Mouse (Mus musculus) spleen, postnatal 4 days (tissue): ENCODE data around the gene Map2k3.
"Not testable (repeated sequence)": the region's sequence is repeated elsewhere in the genome, so short reads cannot be mapped to it uniquely, and the experiment has no call there.

Source experiments
- DNase-seq, 2 experiments: peaks; one replicate each; pipeline ENCODE4 v3.0.0; 2022; ENCODE audit warnings: low spot score in 2 of 2

Map2k3 gene

GRCm38 (mm10) chr11:60931869-60932481 is at the start of gene Map2k3:
Gene Map2k3, plus strand, starts transcription at chr11:60932033.
- peak; percentile 98 for DNase-seq

- no peak for DNase-seq
Measured at GRCm38 (mm10) chr11:60882386-60882785, 49.4 kb upstream of the Map2k3 start.

- not testable (repeated sequence) for DNase-seq
Measured at GRCm38 (mm10) chr11:60886986-60887385, 44.8 kb upstream of the Map2k3 start.

- DNase-seq = no peak
Measured at GRCm38 (mm10) chr11:60889861-60890260, 42.0 kb upstream of the Map2k3 start.

GRCm38 (mm10) chr11:60890286-60890685 is 41.5 kb upstream of the Map2k3 start:
- DNase-seq = no peak

- no peak for DNase-seq
Measured at GRCm38 (mm10) chr11:60890744-60891143, 41.1 kb upstream of the Map2k3 start.

GRCm38 (mm10) chr11:60895915-60896314 is 35.9 kb upstream of the Map2k3 start:
- no peak for DNase-seq

GRCm38 (mm10) chr11:60902001-60902400 is 29.8 kb upstream of the Map2k3 start:
- no peak for DNase-seq

- DNase-seq = no peak
Measured at GRCm38 (mm10) chr11:60902486-60902885, 29.3 kb upstream of the Map2k3 start.

- no peak for DNase-seq
Measured at GRCm38 (mm10) chr11:60903661-60904061, 28.2 kb upstream of the Map2k3 start.

GRCm38 (mm10) chr11:60905407-60906120 is 26.3 kb upstream of the Map2k3 start:
- DNase-seq = no peak

- no peak for DNase-seq
Measured at GRCm38 (mm10) chr11:60906449-60906848, 25.4 kb upstream of the Map2k3 start.

- no peak for DNase-seq
Measured at GRCm38 (mm10) chr11:60908073-60908472, 23.8 kb upstream of the Map2k3 start.

- no peak for DNase-seq
Measured at GRCm38 (mm10) chr11:60909626-60910025, 22.2 kb upstream of the Map2k3 start.

- peak; percentile 22 to 64 for DNase-seq
Measured at GRCm38 (mm10) chr11:60912525-60912973, 19.3 kb upstream of the Map2k3 start.

- peak; percentile 92 to 96 for DNase-seq
Measured at GRCm38 (mm10) chr11:60913301-60914196, 18.3 kb upstream of the Map2k3 start.

GRCm38 (mm10) chr11:60914491-60914890 is 17.3 kb upstream of the Map2k3 start, which contains the start of gene Natd1:
Gene Natd1, minus strand, starts transcription at chr11:60914750.
- no peak for DNase-seq

GRCm38 (mm10) chr11:60915201-60915600 is 16.6 kb upstream of the Map2k3 start:
- DNase-seq = no peak

GRCm38 (mm10) chr11:60920021-60920420 is 11.8 kb upstream of the Map2k3 start:
- no peak for DNase-seq

GRCm38 (mm10) chr11:60922195-60922594 is 9.6 kb upstream of the Map2k3 start:
- DNase-seq = peak in 1 of 2 experiments; percentile 55

- DNase-seq = no peak
Measured at GRCm38 (mm10) chr11:60922964-60923363, 8.9 kb upstream of the Map2k3 start.

- DNase-seq = peak; percentile 83 to 84
Measured at GRCm38 (mm10) chr11:60924498-60924897, 7.3 kb upstream of the Map2k3 start.
